Mouse (Mus musculus) liver, adult 2 months (tissue): ENCODE results near the gene 1110008L16Rik. TPM values are rescaled to one million over a fixed set of nuclear protein-coding genes. Genes with fewer than 3 reads are reported as not detected.
"Not testable (repeated sequence)": the region's sequence is repeated elsewhere in the genome, so short reads cannot be mapped to it uniquely, and the experiment has no call there.

Experiments used
- DNase-seq: peaks from one replicate; pipeline ENCODE4 v3.0.0-alpha.2; 2011; ENCODE audit warnings: low read depth, low spot score; ENCODE audit errors: extremely low read depth
- H3K27ac ChIP-seq: fragments of 200-500 bp; replicated peaks from 2 replicates; pipeline ENCODE4 v1.5.1; 2012; ENCODE audit warnings: low read depth, mild to moderate bottlenecking, control low read depth, inconsistent platforms, low read length; ENCODE audit not compliant: insufficient read depth
- H3K27me3 ChIP-seq: fragments of 200-500 bp; 2 replicates; pipeline ENCODE4 v1.6.1; 2012; ENCODE audit warnings: mild to moderate bottlenecking, moderate library complexity, low read length, inconsistent platforms; ENCODE audit not compliant: control insufficient read depth, insufficient read depth
- H3K36me3 ChIP-seq: fragments of 200-500 bp; 2 replicates; pipeline ENCODE4 v1.6.1; 2012; ENCODE audit warnings: low read length, inconsistent platforms; ENCODE audit not compliant: control insufficient read depth, insufficient read depth
- H3K4me1 ChIP-seq: fragments of 200-500 bp; 2 replicates; pipeline ENCODE4 v1.6.1; 2011; ENCODE audit warnings: low read length; ENCODE audit not compliant: control insufficient read depth, insufficient read depth
- H3K4me3 ChIP-seq: fragments of 200-500 bp; 2 replicates; pipeline ENCODE4 v1.5.1; 2011; ENCODE audit warnings: low read depth, mild to moderate bottlenecking, control low read depth, low read length, moderate library complexity; ENCODE audit not compliant: insufficient read depth
- H3K79me2 ChIP-seq: fragments of 200-500 bp; 2 replicates; pipeline ENCODE4 v1.6.1; 2012; ENCODE audit warnings: inconsistent platforms, mild to moderate bottlenecking, low read length, moderate library complexity; ENCODE audit not compliant: control insufficient read depth, insufficient read depth
- H3K9ac ChIP-seq: fragments of 200-500 bp; 2 replicates; pipeline ENCODE4 v1.6.1; 2012; ENCODE audit warnings: low read depth, mild to moderate bottlenecking, control low read depth, inconsistent platforms, low read length
- CTCF ChIP-seq: fragments of 200-500 bp; IDR thresholded peaks from 2 replicates; pipeline ENCODE4 v1.5.1; 2011; ENCODE audit warnings: low read depth, low read length, control low read depth
- POLR2A ChIP-seq: fragments of 200-500 bp; IDR thresholded peaks from 2 replicates; pipeline ENCODE4 v1.6.1; 2011; ENCODE audit warnings: low read length, control low read depth; ENCODE audit not compliant: insufficient read depth; ENCODE audit errors: extremely low read depth
- WGBS: fragments of 180-500 bp; shearing (Covaris S2); methylation state at CpG from one replicate; pipeline ENCODE4 v1.1.7; 2018; 5-methylcytosine and 5-hydroxymethylcytosine counted together
- polyA plus RNA-seq: library from polyadenylated mRNA; depleted of rRNA; stranded (reverse); fragments of >200 nt; gene quantifications from 2 replicates; pipeline ENCODE4 v1.2.3, GENCODE M21; 2012
- total RNA-seq: library from RNA; depleted of rRNA; stranded (reverse); fragments of >200 nt; gene quantifications from 2 replicates; pipeline ENCODE4 v1.2.3, GENCODE M21; 2014

1110008L16Rik gene
- total and polyA plus RNA-seq, 2 experiments, result 4.6 to 10.7 TPM

- Histone ChIP-seq H3K36me3 (peaks cover 6% of the 10 kb centered on the region), H3K27ac (no peak overlapping the region), H3K79me2 (no peaks in the 10 kb centered on the region; the same call in 1 of the 2 replicates), H3K9ac (no peak overlapping the region), H3K4me3 (no peak overlapping the region), H3K4me1 (no peaks in the 10 kb centered on the region), H3K27me3 (no peaks in the 10 kb centered on the region)
- no peak for TF ChIP-seq CTCF
- TF ChIP-seq POLR2A, result no peak
- DNase-seq, result no peak
- 94% methylated on average over 7 of the region's 7 CpGs for WGBS
Observed at GRCm38 (mm10) chr12:55325702-55326101, 26.3 kb downstream of the 1110008L16Rik start.

DNA sequence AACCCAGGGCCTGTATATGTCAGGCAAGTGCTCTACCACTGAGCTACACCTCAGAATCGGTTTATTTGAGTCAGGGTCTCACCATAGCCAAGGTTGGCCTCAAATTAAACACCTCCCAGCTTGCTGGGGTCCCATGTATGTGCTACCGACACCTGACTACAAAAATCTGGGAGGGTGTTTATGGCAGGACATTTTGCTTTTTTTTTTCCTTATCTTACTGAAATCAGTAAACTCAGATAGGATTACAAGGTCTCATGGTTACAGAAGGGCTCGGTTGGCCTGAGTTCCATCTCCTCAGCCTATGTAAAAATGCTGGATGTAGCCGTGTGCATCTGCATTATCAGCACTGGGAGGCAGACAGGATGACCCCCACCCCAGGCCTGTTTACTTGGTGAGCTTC lies 29.4 kb downstream of the 1110008L16Rik start:
- H3K36me3 ChIP-seq, result peaks cover 6% of the 10 kb centered on the region
- TF ChIP-seq CTCF, result no peak
- no peak for TF ChIP-seq POLR2A
- H3K9ac ChIP-seq, result no peak overlapping the region
- no peaks in the 10 kb centered on the region for H3K4me1 ChIP-seq
- H3K27me3 ChIP-seq, result no peaks in the 10 kb centered on the region
- H3K79me2 ChIP-seq, result no peaks in the 10 kb centered on the region
- no peak for DNase-seq
- no peak overlapping the region for H3K27ac ChIP-seq
- H3K4me3 ChIP-seq, result no peak overlapping the region
- WGBS, result 92% methylated on average over 4 of the region's 4 CpGs

DNA sequence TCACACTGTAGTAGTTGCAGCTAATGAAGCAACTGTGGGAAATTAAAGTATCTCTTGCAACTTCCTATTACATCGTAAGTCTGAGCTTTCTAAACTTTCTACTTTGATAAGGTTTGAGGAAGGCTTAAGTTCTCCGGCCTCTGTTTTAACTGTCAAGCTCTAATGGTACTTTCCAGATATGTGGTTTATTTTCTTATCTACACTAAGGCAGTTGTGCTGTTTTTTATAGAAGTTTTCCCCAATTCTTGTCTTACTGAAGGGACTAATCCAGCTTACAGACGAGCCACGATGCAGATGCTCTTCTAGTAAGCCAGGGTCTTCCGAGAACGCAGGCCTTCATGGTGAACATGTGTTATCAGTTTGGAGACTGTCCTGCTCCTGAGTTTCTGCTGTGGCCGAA lies 30.0 kb downstream of the 1110008L16Rik start:
- Histone ChIP-seq H3K27me3 (no peaks in the 10 kb centered on the region), H3K27ac (no peak overlapping the region), H3K36me3 (peaks cover 6% of the 10 kb centered on the region), H3K4me3 (no peak overlapping the region), H3K9ac (no peak overlapping the region), H3K4me1 (no peaks in the 10 kb centered on the region), H3K79me2 (no peaks in the 10 kb centered on the region)
- DNase-seq, result no peak
- 86% methylated on average over 7 of the region's 7 CpGs for WGBS
- TF ChIP-seq CTCF, result no peak
- TF ChIP-seq POLR2A, result no peak

- no peak for DNase-seq
Observed at GRCm38 (mm10) chr12:55333662-55334061, 34.3 kb downstream of the 1110008L16Rik start.

DNA sequence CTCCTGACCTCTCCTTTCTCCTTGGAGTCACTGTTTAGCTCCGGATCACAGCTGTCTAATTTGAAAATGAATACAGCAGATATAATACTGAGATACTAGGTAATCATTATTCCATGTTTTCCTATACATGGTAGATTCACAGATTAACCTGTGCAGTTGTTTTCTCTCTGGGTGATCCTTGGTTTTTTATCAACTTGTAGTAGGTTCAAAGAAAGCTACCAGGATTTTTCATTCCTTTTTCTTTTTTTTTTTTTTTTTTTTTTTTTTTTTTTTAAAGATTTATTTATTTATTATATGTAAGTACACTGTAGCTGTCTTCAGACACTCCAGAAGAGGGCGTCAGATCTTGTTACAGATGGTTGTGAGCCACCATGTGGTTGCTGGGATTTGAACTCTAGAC lies 39.1 kb downstream of the 1110008L16Rik start:
- H3K9ac ChIP-seq, H3K4me1 ChIP-seq, H3K4me3 ChIP-seq, DNase-seq, H3K27ac ChIP-seq, H3K79me2 ChIP-seq, H3K36me3 ChIP-seq, H3K27me3 ChIP-seq: not testable (repeated sequence)
- WGBS, result 97% methylated on average over 1 of the region's 2 CpGs

More at GRCm38 (mm10) chr12:55333662-55334061, 34.3 kb downstream of the 1110008L16Rik start:
- Histone ChIP-seq H3K27me3 (no peaks in the 10 kb centered on the region; the same call in 1 of the 2 replicates), H3K79me2 (no peaks in the 10 kb centered on the region), H3K9ac (no peak overlapping the region), H3K4me1 (no peaks in the 10 kb centered on the region), H3K4me3 (no peak overlapping the region), H3K36me3 (peaks cover 4% of the 10 kb centered on the region), H3K27ac (no peak overlapping the region)
- 98% methylated on average over 7 of the region's 7 CpGs for WGBS
- TF ChIP-seq CTCF (no peak), POLR2A (no peak)

GRCm38 (mm10) chr12:55343045-55343444 lies 43.7 kb downstream of the 1110008L16Rik start:
- not testable (repeated sequence) for H3K79me2 ChIP-seq, H3K9ac ChIP-seq, H3K4me1 ChIP-seq, H3K36me3 ChIP-seq, H3K4me3 ChIP-seq, H3K27ac ChIP-seq, H3K27me3 ChIP-seq
- WGBS, result 79% methylated on average over 1 of the region's 1 CpGs
- DNase-seq, result peak; percentile 36
